Mouse (Mus musculus) MEL (cell line): Measurements from ENCODE around the gene Kptn. TPM values are rescaled to one million over a fixed set of nuclear protein-coding genes. Genes with fewer than 3 reads are reported as not detected.
A peak's percentile ranks its signal among the peaks of the same experiment; 100 is the strongest.

Source experiments
- DNase-seq: peaks from one replicate; pipeline ENCODE4 v3.0.0; 2011; ENCODE audit warnings: low read depth, low spot score
- H3K27ac ChIP-seq: 2 replicates; pipeline ENCODE4 v1.5.1; 2012; ENCODE audit warnings: low read depth, mild to moderate bottlenecking, control low read depth, low read length, moderate library complexity; ENCODE audit not compliant: control insufficient read depth
- H3K27me3 ChIP-seq, 2 experiments: fragments of 150-350 bp in 1 of 2; sonication (generic) in 1 of 2; 2 replicates each; pipeline ENCODE4 v1.6.1; 2012; ENCODE audit warnings: low read length in 2 of 2, mild to moderate bottlenecking in 2 of 2, improper control_type of control experiment in 1 of 2, moderate library complexity in 1 of 2; ENCODE audit not compliant: insufficient read depth in 2 of 2, control insufficient read depth in 1 of 2
- H3K36me3 ChIP-seq, 2 experiments: 2 replicates each; pipeline ENCODE4 v1.6.1; 2012 to 2014; ENCODE audit warnings: low read length in 2 of 2, improper control_type of control experiment in 1 of 2, inconsistent platforms in 1 of 2, mild to moderate bottlenecking in 1 of 2; ENCODE audit not compliant: insufficient read depth in 2 of 2, control insufficient read depth in 1 of 2
- H3K4me1 ChIP-seq, 2 experiments: fragments of 150-350 bp in 1 of 2; sonication (generic) in 1 of 2; 2 replicates each; pipeline ENCODE4 v1.6.1; 2012; ENCODE audit warnings: low read length in 2 of 2, improper control_type of control experiment in 1 of 2, mild to moderate bottlenecking in 1 of 2; ENCODE audit not compliant: insufficient read depth in 2 of 2, control insufficient read depth in 1 of 2
- H3K4me3 ChIP-seq, 2 experiments: fragments of 150-350 bp in 1 of 2; sonication (generic) in 1 of 2; 2 replicates each; pipeline ENCODE4 v1.5.1; 2012; ENCODE audit warnings: low read depth in 2 of 2, low read length in 2 of 2, mild to moderate bottlenecking in 2 of 2, moderate library complexity in 2 of 2, control low read depth in 1 of 2, improper control_type of control experiment in 1 of 2; ENCODE audit not compliant: control insufficient read depth in 1 of 2, insufficient read depth in 1 of 2
- H3K79me2 ChIP-seq: 2 replicates; pipeline ENCODE4 v1.6.1; 2012; ENCODE audit warnings: mild to moderate bottlenecking, low read length, moderate library complexity; ENCODE audit not compliant: control insufficient read depth, poor library complexity, insufficient read depth
- H3K9ac ChIP-seq: 2 replicates; pipeline ENCODE4 v1.6.1; 2012; ENCODE audit warnings: low read depth, mild to moderate bottlenecking, control low read depth, low read length, moderate library complexity; ENCODE audit not compliant: control insufficient read depth, poor library complexity, severe bottlenecking
- H3K9me3 ChIP-seq: fragments of 150-350 bp; sonication (generic); replicated peaks from 2 replicates; pipeline ENCODE4 v1.6.1; 2012; ENCODE audit warnings: mild to moderate bottlenecking, low read length, improper control_type of control experiment, moderate library complexity; ENCODE audit not compliant: insufficient read depth
- BHLHE40 ChIP-seq: IDR thresholded peaks from 2 replicates; pipeline ENCODE4 v1.6.1; 2012; ENCODE audit warnings: low read depth, mild to moderate bottlenecking, inconsistent platforms, low read length, improper control_type of control experiment, borderline replicate concordance
- CHD1 ChIP-seq: IDR thresholded peaks from 2 replicates; pipeline ENCODE4 v1.6.1; 2012; ENCODE audit warnings: low read depth, mild to moderate bottlenecking, inconsistent platforms, low read length, improper control_type of control experiment
- CTCF ChIP-seq, 3 experiments: IDR thresholded peaks in 2 of 3; conservative IDR thresholded peaks in 1 of 3; 2 replicates each; pipeline ENCODE4 v1.5.1; 2011 to 2012; ENCODE audit warnings: low read length in 3 of 3, low read depth in 2 of 3, mild to moderate bottlenecking in 2 of 3, improper control_type of control experiment in 1 of 3, inconsistent platforms in 1 of 3, mixed read lengths in 1 of 3, moderate library complexity in 1 of 3; ENCODE audit not compliant: control insufficient read depth in 1 of 3, insufficient read depth in 1 of 3, poor library complexity in 1 of 3, severe bottlenecking in 1 of 3
- ELF1 ChIP-seq: IDR thresholded peaks from 2 replicates; pipeline ENCODE4 v1.6.1; 2014; ENCODE audit warnings: low read depth, mild to moderate bottlenecking, inconsistent platforms, low read length, improper control_type of control experiment, moderate library complexity
- ETS1 ChIP-seq: IDR thresholded peaks from 2 replicates; pipeline ENCODE4 v1.6.1; 2012; ENCODE audit warnings: low read depth, mild to moderate bottlenecking, inconsistent platforms, low read length, improper control_type of control experiment, moderate library complexity
- KAT2A ChIP-seq: conservative IDR thresholded peaks from 2 replicates; pipeline ENCODE4 v1.6.1; 2012; ENCODE audit warnings: low read depth, low read length, improper control_type of control experiment, inconsistent platforms
- MAZ ChIP-seq: IDR thresholded peaks from 2 replicates; pipeline ENCODE4 v1.6.1; 2012; ENCODE audit warnings: low read depth, mild to moderate bottlenecking, inconsistent platforms, low read length, improper control_type of control experiment
- MEF2A ChIP-seq: IDR thresholded peaks from 2 replicates; pipeline ENCODE4 v1.6.1; 2014; ENCODE audit warnings: low read depth, mild to moderate bottlenecking, inconsistent platforms, low read length, improper control_type of control experiment; ENCODE audit not compliant: poor library complexity, insufficient replicate concordance, severe bottlenecking; ENCODE audit errors: extremely low read depth
- MXI1 ChIP-seq: IDR thresholded peaks from 2 replicates; pipeline ENCODE4 v1.6.1; 2011; ENCODE audit warnings: mild to moderate bottlenecking, low read depth, low read length, improper control_type of control experiment
- MYB ChIP-seq: IDR thresholded peaks from 2 replicates; pipeline ENCODE4 v1.6.1; 2011; ENCODE audit warnings: mild to moderate bottlenecking, low read depth, low read length, improper control_type of control experiment
- MYC ChIP-seq: IDR thresholded peaks from 2 replicates; pipeline ENCODE4 v1.6.1; 2011; ENCODE audit warnings: low read depth, mild to moderate bottlenecking, low read length, improper control_type of control experiment, moderate library complexity
- NELFE ChIP-seq: IDR thresholded peaks from 2 replicates; pipeline ENCODE4 v1.6.1; 2011; ENCODE audit warnings: low read depth, low read length, improper control_type of control experiment
- POLR2A ChIP-seq, 2 experiments: IDR thresholded peaks; 2 replicates each; pipeline ENCODE4 v1.6.1; 2011 to 2012; ENCODE audit warnings: low read length in 2 of 2, mild to moderate bottlenecking in 2 of 2, control low read depth in 1 of 2, improper control_type of control experiment in 1 of 2, low read depth in 1 of 2, moderate library complexity in 1 of 2; ENCODE audit not compliant: control insufficient read depth in 1 of 2, insufficient read depth in 1 of 2, poor library complexity in 1 of 2
- POLR2AphosphoS2 ChIP-seq: IDR thresholded peaks from 2 replicates; pipeline ENCODE4 v1.6.1; 2011; ENCODE audit warnings: low read length, improper control_type of control experiment
- POLR2AphosphoS5 ChIP-seq: IDR thresholded peaks from 2 replicates; pipeline ENCODE4 v1.6.1; 2012; ENCODE audit warnings: low read depth, borderline replicate concordance, mild to moderate bottlenecking, inconsistent platforms, low read length, moderate library complexity, mixed read lengths
- RCOR1 ChIP-seq: IDR thresholded peaks from 2 replicates; pipeline ENCODE4 v1.6.1; 2012; ENCODE audit warnings: low read depth, mild to moderate bottlenecking, inconsistent platforms, low read length, improper control_type of control experiment
- SMC3 ChIP-seq: IDR thresholded peaks from 2 replicates; pipeline ENCODE4 v1.6.1; 2011; ENCODE audit warnings: low read depth, low read length, improper control_type of control experiment
- TBP ChIP-seq: IDR thresholded peaks from 2 replicates; pipeline ENCODE4 v1.8.0; 2011; ENCODE audit warnings: low read depth, low read length, improper control_type of control experiment
- UBTF ChIP-seq: IDR thresholded peaks from 2 replicates; pipeline ENCODE4 v1.6.1; 2012; ENCODE audit warnings: low read depth, mild to moderate bottlenecking, inconsistent platforms, low read length, improper control_type of control experiment, moderate library complexity, borderline replicate concordance; ENCODE audit not compliant: insufficient read depth
- USF1 ChIP-seq: IDR thresholded peaks from 2 replicates; pipeline ENCODE4 v1.6.1; 2014; ENCODE audit warnings: low read depth, mild to moderate bottlenecking, inconsistent platforms, low read length, improper control_type of control experiment, moderate library complexity
- ZC3H11A ChIP-seq: IDR thresholded peaks from 2 replicates; pipeline ENCODE4 v1.6.1; 2012; ENCODE audit warnings: low read depth, mild to moderate bottlenecking, inconsistent platforms, low read length, improper control_type of control experiment
- ZKSCAN1 ChIP-seq: IDR thresholded peaks from 2 replicates; pipeline ENCODE4 v1.6.1; 2012; ENCODE audit warnings: low read depth, mild to moderate bottlenecking, inconsistent platforms, low read length, improper control_type of control experiment, moderate library complexity
- ZMIZ1 ChIP-seq: IDR thresholded peaks from 2 replicates; pipeline ENCODE4 v1.6.1; 2012; ENCODE audit warnings: low read depth, mild to moderate bottlenecking, inconsistent platforms, low read length, improper control_type of control experiment, moderate library complexity
- ZNF384 ChIP-seq: IDR thresholded peaks from 2 replicates; pipeline ENCODE4 v1.6.1; 2012; ENCODE audit warnings: low read depth, mild to moderate bottlenecking, inconsistent platforms, low read length, improper control_type of control experiment
- polyA plus RNA-seq, 2 experiments: library from polyadenylated mRNA; stranded (reverse) in 1 of 2; unstranded in 1 of 2; fragments of >175 nt in 1 of 2; fragments of >200 nt in 1 of 2; gene quantifications; 2 replicates each; pipeline versions ENCODE4 v1.2.1 to v1.2.4; 2012; ENCODE audit warnings: low replicate concordance in 2 of 2, low read depth in 1 of 2; ENCODE audit not compliant: insufficient read length in 2 of 2, insufficient read depth in 1 of 2, missing spikeins in 1 of 2
- total RNA-seq: library from RNA; depleted of rRNA; stranded (reverse); fragments of 300-350 nt; gene quantifications from 2 replicates; pipeline ENCODE4 v1.2.3, GENCODE M21; 2012

Kptn gene
- total and polyA plus RNA-seq, 3 experiments = 17.8 to 19.6 TPM; not detected in 1

- no peaks in the 10 kb centered on the region for H3K9me3 ChIP-seq
- no peak overlapping the region for H3K9ac ChIP-seq
- H3K27me3 ChIP-seq = no peaks in the 10 kb centered on the region
- H3K79me2 ChIP-seq = no peaks in the 10 kb centered on the region
- H3K4me3 ChIP-seq = no peak overlapping the region
- no peak overlapping the region for H3K27ac ChIP-seq
- 0 out of 4 replicates have a peak, but pooled peaks cover 0 to 4% of the 10 kb centered on the region in 2 experiments for H3K4me1 ChIP-seq
- H3K36me3 ChIP-seq = no peaks in the 10 kb centered on the region
- TF ChIP-seq USF1 (no peak), SMC3 (no peak), NELFE (no peak), TBP (peak; percentile 63), ZNF384 (no peak), KAT2A (no peak), POLR2A (IDR thresholded peaks at IDR 0.05; ENCODE audit: control insufficient read depth in 1 of 2, insufficient read depth in 1 of 2, low read depth in 1 of 2, low read length in 2 of 2, poor library complexity in 1 of 2) (peak in 1 of 2 experiments; percentile 29; a peak in 1 of 4 replicates), CTCF (IDR thresholded peaks at IDR 0.05 in 2 of 3, conservative IDR thresholded peaks at IDR 0.05 in 1 of 3; ENCODE audit: control insufficient read depth in 1 of 3, insufficient read depth in 1 of 3, low read depth in 2 of 3, low read length in 3 of 3, poor library complexity in 1 of 3, severe bottlenecking in 1 of 3) (no peak)
- DNase-seq = no peak
These were observed 35.6 kb downstream of the Kptn start for GRCm38 (mm10) chr7:16155132-16155872.

GRCm38 (mm10) chr7:16156105-16156714 lies 36.5 kb downstream of the Kptn start:
- DNase-seq = no peak
- no peak overlapping the region for H3K9ac ChIP-seq
- H3K36me3 ChIP-seq = no peaks in the 10 kb centered on the region
- no peaks in the 10 kb centered on the region for H3K9me3 ChIP-seq
- no peak overlapping the region for H3K27ac ChIP-seq
- no peak overlapping the region for H3K4me3 ChIP-seq
- no peaks in the 10 kb centered on the region for H3K79me2 ChIP-seq
- TF ChIP-seq MAZ = no peak
- TF ChIP-seq ELF1 = no peak
- no peak for TF ChIP-seq SMC3
- TF ChIP-seq ZKSCAN1 = no peak
- no peak for TF ChIP-seq CTCF (IDR thresholded peaks at IDR 0.05 in 2 of 3, conservative IDR thresholded peaks at IDR 0.05 in 1 of 3; ENCODE audit: control insufficient read depth in 1 of 3, insufficient read depth in 1 of 3, low read depth in 2 of 3, low read length in 3 of 3, poor library complexity in 1 of 3, severe bottlenecking in 1 of 3)
- no peak for TF ChIP-seq USF1
- no peak for TF ChIP-seq UBTF
- no peak for TF ChIP-seq ZC3H11A
- TF ChIP-seq RCOR1 = no peak
- no peak for TF ChIP-seq MYB
- TF ChIP-seq ETS1 = no peak
- TF ChIP-seq POLR2AphosphoS5 = no peak
- TF ChIP-seq MYC = no peak
- TF ChIP-seq MEF2A = no peak
- no peak for TF ChIP-seq POLR2AphosphoS2
- no peak for TF ChIP-seq MXI1
- no peak for TF ChIP-seq BHLHE40
- TF ChIP-seq POLR2A (IDR thresholded peaks at IDR 0.05; ENCODE audit: control insufficient read depth in 1 of 2, insufficient read depth in 1 of 2, low read depth in 1 of 2, low read length in 2 of 2, poor library complexity in 1 of 2) = no peak
- TF ChIP-seq CHD1 = no peak
- no peak for TF ChIP-seq ZMIZ1
- H3K27me3 ChIP-seq = no peaks in the 10 kb centered on the region
- H3K4me1 ChIP-seq = 0 out of 4 replicates have a peak, but pooled peaks cover 0 to 4% of the 10 kb centered on the region in 2 experiments
